Mouse (Mus musculus) intestine, embryonic 14.5 days (tissue): ENCODE data around the gene Lrrc29. TPM values are rescaled to one million over a fixed set of nuclear protein-coding genes. Genes with fewer than 3 reads are reported as not detected.

ENCODE experiments used
- ATAC-seq: fragments of 200-750 bp; cut with Nextera tagmentation; replicated peaks from 2 replicates; pipeline ENCODE4 v1.8.0; 2017; ENCODE audit warnings: low read depth, moderate number of reproducible peaks, moderate TSS enrichment, moderate library complexity; ENCODE audit not compliant: low FRiP score, low TSS enrichment
- DNase-seq: peaks from one replicate; pipeline ENCODE4 v3.0.0-alpha.2; 2018; ENCODE audit warnings: low spot score
- H3K27ac ChIP-seq: fragments of 300-500 bp; sonication (generic); 2 replicates; pipeline ENCODE4 v1.5.1; 2014; ENCODE audit warnings: low read depth, mild to moderate bottlenecking, control low read depth
- H3K27me3 ChIP-seq: fragments of 300-500 bp; sonication (generic); replicated peaks from 2 replicates; pipeline ENCODE4 v1.6.1; 2014; ENCODE audit warnings: low read length, control low read depth; ENCODE audit not compliant: control insufficient read depth, insufficient read depth
- H3K36me3 ChIP-seq: fragments of 300-500 bp; sonication (generic); 2 replicates; pipeline ENCODE4 v1.6.1; 2014; ENCODE audit warnings: low read length, control low read depth; ENCODE audit not compliant: control insufficient read depth, insufficient read depth
- H3K4me1 ChIP-seq: fragments of 300-500 bp; sonication (generic); replicated peaks from 2 replicates; pipeline ENCODE4 v1.6.1; 2014; ENCODE audit warnings: low read length, control low read depth, mixed read lengths; ENCODE audit not compliant: control insufficient read depth, insufficient read depth
- H3K4me2 ChIP-seq: fragments of 300-500 bp; sonication (generic); 2 replicates; pipeline ENCODE4 v1.6.1; 2014; ENCODE audit warnings: low read length
- H3K4me3 ChIP-seq: fragments of 300-500 bp; sonication (generic); 2 replicates; pipeline ENCODE4 v1.5.1; 2014; ENCODE audit warnings: low read depth, low read length, control low read depth, mixed read lengths
- H3K9ac ChIP-seq: fragments of 300-500 bp; sonication (generic); 2 replicates; pipeline ENCODE4 v1.6.1; 2014; ENCODE audit warnings: mild to moderate bottlenecking, low read length
- H3K9me3 ChIP-seq: fragments of 300-500 bp; sonication (generic); 2 replicates; pipeline ENCODE4 v1.6.1; 2016; ENCODE audit warnings: low read length, control low read depth; ENCODE audit not compliant: control insufficient read depth
- WGBS: fragments of 180-500 bp; shearing (Covaris S2); extraction: QIAGEN DNeasy Blood & Tissue Kit; methylation state at CpG from one replicate; pipeline ENCODE4 v1.1.7; 2014; 5-methylcytosine and 5-hydroxymethylcytosine counted together
- polyA plus RNA-seq: library from polyadenylated mRNA; unstranded; fragments of >200 nt; fragmentation: Nextera tagmentation; extraction: Ambion mirVana; gene quantifications from 2 replicates; pipeline ENCODE4 v1.2.1, GENCODE M21; 2014

Lrrc29 gene
- polyA plus RNA-seq, 1 experiment from 2014 or later: 1.9 TPM

DNA sequence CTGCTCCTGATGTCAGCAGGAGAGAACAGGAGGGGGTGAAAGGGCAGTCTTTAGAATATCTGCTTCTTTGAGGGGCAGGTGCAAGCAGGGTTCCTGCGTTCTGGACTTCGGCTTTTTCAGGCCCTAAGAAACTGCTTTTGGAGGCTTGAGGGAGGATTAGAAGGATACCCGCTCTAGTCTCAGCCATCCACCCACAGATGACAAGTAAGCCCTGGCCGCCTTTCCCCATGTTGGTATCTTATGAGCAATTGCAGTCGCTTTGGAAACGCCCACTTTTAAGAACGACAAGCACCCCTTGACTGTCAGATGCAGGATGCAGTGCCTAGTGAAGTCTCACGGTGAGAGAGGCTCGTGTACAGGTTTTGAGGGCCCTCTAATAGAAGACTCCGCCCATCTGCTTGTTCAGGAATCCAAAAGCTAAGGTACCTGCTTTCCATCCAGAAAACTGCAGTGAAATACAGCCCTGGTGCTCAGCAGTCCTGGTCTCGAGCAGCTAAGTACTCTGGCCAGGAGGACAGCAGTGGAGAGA, 7.4 kb downstream of the Lrrc29 start:
- peaks cover 69% of the 10 kb centered on the region for H3K36me3 ChIP-seq
- WGBS: 85% methylated on average over 11 of the region's 11 CpGs

GRCm38 (mm10) chr8:105317941-105318340, 8.1 kb downstream of the Lrrc29 start:
- ATAC-seq (no peak), DNase-seq (no peak)
- WGBS: 90% methylated on average over 4 of the region's 4 CpGs
- no peak overlapping the region for H3K27ac ChIP-seq
- no peak overlapping the region for H3K4me2 ChIP-seq
- H3K36me3 ChIP-seq: peaks cover 74% of the 10 kb centered on the region
- H3K4me3 ChIP-seq: no peak overlapping the region
- H3K27me3 ChIP-seq: no peaks in the 10 kb centered on the region
- no peaks in the 10 kb centered on the region for H3K9me3 ChIP-seq
- H3K9ac ChIP-seq: no peak overlapping the region
- H3K4me1 ChIP-seq: no peaks in the 10 kb centered on the region

More for the DNA sequence above, 7.4 kb downstream of the Lrrc29 start:
- Histone ChIP-seq H3K4me1 (no peaks in the 10 kb centered on the region), H3K27ac (no peak overlapping the region), H3K9ac (no peak overlapping the region), H3K9me3 (no peaks in the 10 kb centered on the region), H3K27me3 (no peaks in the 10 kb centered on the region), H3K4me3 (no peak overlapping the region), H3K4me2 (no peak overlapping the region)
- ATAC-seq: no peak
- DNase-seq: no peak

DNA sequence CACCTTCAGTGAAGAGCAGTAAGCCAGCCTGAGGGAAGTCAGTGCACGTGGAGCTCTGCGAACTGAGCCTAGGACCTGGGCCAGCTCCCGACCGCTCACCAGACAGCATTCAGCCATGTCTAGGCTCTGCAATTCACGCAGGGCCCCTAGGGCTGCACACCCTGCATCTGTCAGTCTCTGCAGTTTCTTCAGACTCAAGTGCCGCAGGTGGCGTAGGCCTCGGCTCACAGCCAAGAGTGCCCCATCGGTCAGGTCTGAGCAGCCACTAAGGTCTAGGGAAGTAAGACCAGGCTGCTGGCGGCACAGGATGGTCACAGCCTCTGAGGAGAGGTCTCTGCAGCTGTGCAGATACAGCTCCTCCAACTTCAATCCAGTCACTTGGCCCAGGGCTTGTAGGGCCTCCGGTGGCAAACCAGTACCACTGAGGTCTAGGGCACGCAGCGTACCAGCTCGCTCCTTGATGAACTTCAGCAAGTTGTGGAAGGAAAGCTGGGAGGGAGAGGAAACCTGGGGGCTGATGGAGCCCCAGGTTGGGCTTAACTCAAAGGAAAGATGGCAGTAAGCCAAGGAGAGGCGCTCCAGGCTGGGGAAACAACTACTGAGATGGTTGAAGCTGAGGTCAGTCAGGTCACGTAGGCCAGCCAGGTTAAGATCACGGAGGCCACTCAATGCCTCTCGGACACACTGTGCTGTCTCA, 10.9 kb downstream of the Lrrc29 start:
- DNase-seq (no peak), ATAC-seq (no peak)
- Histone ChIP-seq H3K27ac (no peak overlapping the region), H3K4me1 (no peaks in the 10 kb centered on the region), H3K4me3 (no peak overlapping the region), H3K36me3 (peaks cover 77% of the 10 kb centered on the region), H3K9me3 (no peaks in the 10 kb centered on the region), H3K27me3 (no peaks in the 10 kb centered on the region), H3K4me2 (no peak overlapping the region), H3K9ac (no peak overlapping the region)
- 95% methylated on average over 18 of the region's 18 CpGs for WGBS

GRCm38 (mm10) chr8:105313622-105314402, 12.3 kb downstream of the Lrrc29 start:
- no peaks in the 10 kb centered on the region for H3K27me3 ChIP-seq
- H3K27ac ChIP-seq: no peak overlapping the region
- WGBS: 81% methylated on average over 9 of the region's 9 CpGs
- no peaks in the 10 kb centered on the region for H3K4me1 ChIP-seq
- no peaks in the 10 kb centered on the region for H3K9me3 ChIP-seq
- H3K9ac ChIP-seq: no peak overlapping the region
- H3K4me2 ChIP-seq: no peak overlapping the region
- ATAC-seq: no peak
- no peak overlapping the region for H3K4me3 ChIP-seq
- no peak for DNase-seq
- H3K36me3 ChIP-seq: peaks cover 72% of the 10 kb centered on the region

DNA sequence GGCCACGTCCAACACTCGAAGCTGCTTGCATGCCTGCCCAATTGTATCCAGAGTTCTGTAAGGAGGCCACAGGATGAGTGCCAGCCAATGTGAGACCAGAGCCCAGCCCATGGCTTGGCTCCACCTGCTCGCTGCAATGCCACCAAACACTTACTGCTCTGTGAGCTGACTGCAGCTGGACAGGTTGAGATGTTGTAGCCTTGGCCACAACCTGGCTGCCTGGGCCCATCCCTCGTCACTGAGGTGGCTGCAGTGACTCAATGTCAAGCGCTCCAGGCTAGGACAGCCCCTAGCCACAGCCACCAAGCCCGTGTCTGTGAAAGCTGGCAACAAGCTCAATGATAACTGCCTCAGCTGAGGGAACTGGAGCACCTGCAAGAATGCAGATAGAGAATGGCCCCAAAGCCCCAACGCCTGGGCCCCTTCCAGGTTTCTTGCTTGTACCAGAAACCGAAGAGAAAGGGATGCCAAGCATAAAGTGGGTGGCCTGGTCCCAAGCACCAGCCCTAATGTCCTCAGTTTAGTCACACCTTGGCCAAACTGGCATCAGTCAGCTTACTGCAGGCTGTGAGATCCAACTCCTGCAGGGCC, 13.1 kb downstream of the Lrrc29 start:
- Histone ChIP-seq H3K4me2 (no peak overlapping the region), H3K27ac (no peak overlapping the region), H3K9ac (no peak overlapping the region), H3K9me3 (no peaks in the 10 kb centered on the region), H3K27me3 (no peaks in the 10 kb centered on the region), H3K4me3 (no peak overlapping the region), H3K36me3 (peaks cover 72% of the 10 kb centered on the region), H3K4me1 (no peaks in the 10 kb centered on the region)
- DNase-seq: no peak
- 91% methylated on average over 8 of the region's 8 CpGs for WGBS
- ATAC-seq: 0 out of 2 replicates have a peak, but pooled peaks have one; percentile 9

- Histone ChIP-seq H3K4me2 (no peak overlapping the region), H3K27ac (no peak overlapping the region), H3K36me3 (peaks cover 68% of the 10 kb centered on the region), H3K4me1 (no peaks in the 10 kb centered on the region), H3K9ac (no peak overlapping the region), H3K4me3 (no peak overlapping the region), H3K27me3 (no peaks in the 10 kb centered on the region), H3K9me3 (no peaks in the 10 kb centered on the region)
- 81% methylated on average over 1 of the region's 1 CpGs for WGBS
- DNase-seq (no peak), ATAC-seq (no peak)
These were observed 14.4 kb downstream of the Lrrc29 start for GRCm38 (mm10) chr8:105311718-105312117.

GRCm38 (mm10) chr8:105310118-105310517, 16.0 kb downstream of the Lrrc29 start:
- no peak for ATAC-seq
- DNase-seq: no peak
- no peaks in the 10 kb centered on the region for H3K9me3 ChIP-seq

GRCm38 (mm10) chr8:105309142-105309847, 16.8 kb downstream of the Lrrc29 start:
- Histone ChIP-seq H3K9ac (no peak overlapping the region), H3K36me3 (peaks cover 48% of the 10 kb centered on the region), H3K4me3 (no peak overlapping the region), H3K27ac (no peak overlapping the region), H3K4me2 (no peak overlapping the region), H3K27me3 (no peaks in the 10 kb centered on the region), H3K9me3 (no peaks in the 10 kb centered on the region), H3K4me1 (peaks cover 14% of the 10 kb centered on the region)
- ATAC-seq: no peak
- no peak for DNase-seq
- 83% methylated on average over 15 of the region's 15 CpGs for WGBS

More at GRCm38 (mm10) chr8:105310118-105310517, 16.0 kb downstream of the Lrrc29 start:
- H3K4me3 ChIP-seq: no peak overlapping the region
- no peak overlapping the region for H3K4me2 ChIP-seq
- peaks cover 52% of the 10 kb centered on the region for H3K36me3 ChIP-seq
- H3K27ac ChIP-seq: no peak overlapping the region
- no peaks in the 10 kb centered on the region for H3K27me3 ChIP-seq
- 84% methylated on average over 8 of the region's 8 CpGs for WGBS
- no peak overlapping the region for H3K9ac ChIP-seq
- peaks cover 8% of the 10 kb centered on the region for H3K4me1 ChIP-seq
